Mouse (Mus musculus): ENCODE results near the gene Nupl1.

Gene Nupl1

DNA sequence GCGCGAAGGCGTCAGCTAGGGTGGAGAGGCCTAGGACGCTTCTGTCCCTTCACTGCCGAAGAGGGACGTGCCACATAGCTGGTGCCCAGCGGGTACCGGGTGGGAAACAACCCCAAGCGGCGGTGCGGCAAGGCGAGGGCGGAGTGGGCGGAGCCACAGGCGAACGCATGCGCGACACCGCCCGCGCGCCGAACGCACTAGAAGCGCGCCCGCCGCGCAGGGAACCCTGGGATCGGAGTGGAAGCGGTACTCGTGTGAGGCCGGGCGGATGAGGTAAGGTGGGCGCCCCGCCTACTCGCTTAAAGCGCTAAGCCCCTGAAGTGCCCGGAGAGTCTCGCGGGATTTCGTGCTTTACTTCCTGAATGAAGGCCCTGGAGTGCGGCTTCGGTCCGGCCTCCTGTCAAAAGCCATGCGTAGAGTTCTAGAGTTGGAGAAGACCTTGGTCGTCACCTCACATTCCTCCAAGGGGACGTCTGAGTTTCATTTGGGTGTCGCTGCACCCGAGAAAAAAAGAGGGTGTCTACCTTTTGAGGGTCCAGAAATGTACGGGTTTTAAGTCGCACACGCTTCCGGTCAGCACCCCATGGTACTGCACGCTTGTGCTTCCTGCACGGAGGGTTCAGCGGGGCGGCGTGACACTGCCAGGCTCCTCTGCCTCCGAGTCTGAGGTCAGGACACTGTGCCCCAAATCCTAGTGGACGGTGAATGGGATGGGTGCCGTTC, at the start of gene Nupl1, which contains the start of gene Gm49336:
Nupl1 (minus strand) TSS at position 151 of the 723 bp plus-strand sequence.
Gm49336 (minus strand) TSS at position 227 of the 723 bp plus-strand sequence.
- DNase-seq, result peak; percentile 98

DNA sequence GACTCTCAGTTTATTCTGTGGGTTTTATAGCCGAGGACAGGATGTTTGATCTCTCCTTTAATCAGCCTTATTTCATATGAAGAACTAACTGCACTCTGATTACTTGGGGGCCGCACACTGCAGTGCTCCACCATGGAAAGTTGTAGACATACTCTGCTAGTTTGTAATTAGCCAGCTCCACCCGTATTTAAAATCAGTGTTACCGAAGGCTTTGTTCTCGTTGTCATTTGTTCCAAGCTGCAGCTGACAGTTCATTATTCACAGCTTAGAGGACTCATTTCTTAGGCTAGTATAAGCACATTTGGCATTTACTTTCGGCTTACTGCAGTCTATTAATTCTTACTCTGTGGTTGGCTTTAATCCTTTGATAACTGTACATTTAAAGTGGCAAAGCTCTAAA, 49.8 kb upstream of the Nupl1 start:
- DNase-seq, result no peak

DNA sequence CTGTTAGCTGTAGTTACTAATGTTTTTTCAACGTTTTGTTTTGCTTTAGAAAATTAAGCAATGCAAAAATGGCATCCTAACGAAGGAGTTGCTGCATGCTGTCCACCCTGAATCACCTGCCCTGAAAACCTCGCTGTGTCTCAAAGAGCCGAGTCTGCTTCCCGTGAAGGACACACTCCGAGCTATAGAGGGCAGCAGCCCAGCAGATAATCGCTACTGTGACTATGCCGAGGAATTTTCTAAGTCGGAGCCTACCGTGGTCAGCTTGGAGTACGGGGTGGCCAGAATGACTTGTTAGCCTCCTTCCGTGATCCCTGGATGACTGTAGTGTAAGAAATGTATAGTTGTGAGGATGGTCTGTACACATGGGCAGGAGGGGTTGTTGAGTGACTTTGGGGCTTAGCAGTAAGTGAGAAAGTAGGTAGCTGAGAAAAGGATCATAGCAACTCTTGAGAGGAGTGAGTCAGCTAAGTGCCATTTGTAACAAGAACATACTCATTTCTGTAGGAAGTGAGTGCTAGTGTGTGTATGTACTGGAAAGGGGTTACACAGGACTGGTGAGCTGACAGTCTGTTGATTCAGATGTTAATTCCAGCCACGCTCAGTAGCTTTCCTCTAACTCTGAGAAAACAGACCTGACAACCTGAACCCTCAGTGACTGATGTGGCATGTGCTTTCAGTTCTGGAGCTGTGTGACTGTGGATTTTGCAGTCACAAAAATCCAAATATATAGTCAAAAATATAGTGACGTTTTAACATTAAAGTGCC, 49.2 kb upstream of the Nupl1 start:
- DNase-seq, result no peak

DNA sequence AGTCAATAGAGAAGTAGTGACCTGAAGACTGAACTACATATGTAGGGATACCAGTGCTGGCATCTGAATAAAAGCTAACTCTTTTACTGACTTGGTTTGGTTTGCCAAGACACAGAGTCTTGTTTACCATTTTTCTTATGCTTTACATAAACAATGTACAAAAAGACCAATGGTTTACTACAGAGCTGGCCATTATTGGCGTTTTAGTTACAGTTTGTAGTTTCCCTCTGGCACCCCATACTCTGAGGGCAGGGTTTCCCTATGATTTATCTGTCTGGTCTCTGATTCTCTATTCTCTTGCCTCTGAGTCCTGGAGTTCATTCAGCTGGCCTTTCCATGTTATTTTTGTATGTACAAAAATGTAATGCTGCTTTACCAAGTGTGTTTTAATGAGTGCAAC, 44.3 kb upstream of the Nupl1 start:
- DNase-seq, result no peak

DNA sequence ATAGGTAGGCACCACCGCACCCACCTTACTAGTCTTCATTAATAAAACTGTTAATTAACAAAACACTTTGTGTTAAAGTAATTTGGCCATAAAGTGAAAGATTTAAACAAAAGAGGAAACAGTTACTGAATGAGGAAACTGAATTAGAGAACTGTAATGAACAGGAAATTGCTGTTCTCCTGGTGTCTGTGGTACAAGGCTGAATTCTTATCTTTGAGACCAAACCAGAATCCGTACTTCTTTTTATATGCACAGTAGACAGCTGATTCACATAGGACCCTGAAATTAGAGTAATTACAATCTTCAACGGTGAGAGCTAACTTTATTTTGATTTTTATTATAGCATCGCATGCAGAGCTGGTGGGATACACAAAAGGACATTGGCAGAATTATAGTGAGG, 39.1 kb upstream of the Nupl1 start:
- no peak for DNase-seq

DNA sequence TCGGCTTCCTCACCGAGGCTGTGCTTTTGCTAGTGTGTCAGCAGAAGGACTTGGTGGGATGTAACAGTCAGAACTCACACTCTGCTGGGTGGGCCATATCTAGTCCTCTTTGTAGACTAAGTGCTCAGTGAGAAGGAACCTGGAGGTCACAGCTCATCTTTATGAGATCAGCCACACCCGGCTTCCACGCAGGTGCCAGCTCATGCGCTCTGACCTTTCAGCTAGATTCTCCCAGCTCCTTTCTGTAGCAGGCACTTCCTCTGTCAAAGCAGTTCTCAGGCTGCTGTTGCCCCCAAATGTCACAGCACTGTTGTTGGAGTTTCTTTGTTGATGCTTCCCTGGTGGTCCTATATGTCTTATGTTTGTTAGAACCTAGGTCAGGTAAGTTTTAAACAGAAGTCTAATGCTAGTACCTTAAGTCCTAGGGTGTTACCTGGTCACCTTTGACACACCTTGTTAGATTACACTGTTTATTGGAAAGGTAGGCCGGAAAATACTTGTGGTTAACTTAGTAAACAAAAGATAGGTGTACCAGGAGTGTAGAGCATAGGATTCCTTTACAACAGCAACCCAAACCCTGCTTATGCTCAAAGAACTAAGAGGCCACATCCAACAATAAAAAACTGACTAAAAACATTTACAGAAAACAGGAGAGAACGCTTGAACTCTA, 35.1 kb upstream of the Nupl1 start:
- no peak for DNase-seq

DNA sequence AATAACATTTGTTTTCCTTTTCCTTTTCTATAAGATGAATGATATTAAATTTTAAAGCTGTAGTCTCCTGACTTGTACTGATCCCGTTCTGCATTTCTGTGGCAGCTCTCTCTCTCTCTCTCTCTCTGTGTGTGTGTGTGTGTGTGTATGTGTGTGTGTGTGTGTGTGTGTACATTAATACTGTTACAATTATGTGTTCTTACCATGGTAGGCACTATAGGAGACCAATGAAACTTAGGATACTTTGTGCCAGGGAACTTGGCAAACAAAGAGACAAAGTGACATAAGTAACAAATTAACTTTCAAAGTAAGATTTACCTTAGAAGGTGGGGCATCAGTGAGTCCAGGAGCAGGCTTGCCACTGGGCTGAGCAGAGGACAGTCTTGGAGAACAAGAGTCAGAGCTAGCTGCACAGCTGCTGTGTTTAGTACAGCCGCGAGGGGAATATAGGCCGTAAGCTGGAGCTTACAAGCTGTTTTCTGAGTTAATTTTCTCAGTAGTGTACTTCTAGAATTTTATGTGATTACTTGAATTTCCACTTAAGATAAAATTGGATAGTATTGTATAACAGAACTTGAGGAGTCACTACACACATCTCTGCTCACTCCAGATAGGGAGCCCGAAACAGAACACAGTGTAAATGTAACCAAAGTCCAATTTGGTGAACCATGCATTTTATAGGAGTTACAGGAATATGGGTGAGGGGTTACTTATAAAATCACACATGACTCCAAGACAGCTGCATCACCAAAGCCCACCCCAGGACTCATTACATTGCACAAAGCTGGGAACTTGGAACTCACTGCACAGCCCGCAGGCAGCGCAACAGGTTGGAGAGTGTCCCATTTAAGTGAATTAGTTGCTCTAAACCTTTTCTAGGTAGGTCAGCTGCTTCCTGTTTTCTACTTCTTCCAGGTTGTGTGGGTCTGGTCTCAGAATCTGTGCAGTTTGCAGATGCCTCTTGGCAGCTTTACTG, 24.4 kb upstream of the Nupl1 start:
- no peak for DNase-seq

DNA sequence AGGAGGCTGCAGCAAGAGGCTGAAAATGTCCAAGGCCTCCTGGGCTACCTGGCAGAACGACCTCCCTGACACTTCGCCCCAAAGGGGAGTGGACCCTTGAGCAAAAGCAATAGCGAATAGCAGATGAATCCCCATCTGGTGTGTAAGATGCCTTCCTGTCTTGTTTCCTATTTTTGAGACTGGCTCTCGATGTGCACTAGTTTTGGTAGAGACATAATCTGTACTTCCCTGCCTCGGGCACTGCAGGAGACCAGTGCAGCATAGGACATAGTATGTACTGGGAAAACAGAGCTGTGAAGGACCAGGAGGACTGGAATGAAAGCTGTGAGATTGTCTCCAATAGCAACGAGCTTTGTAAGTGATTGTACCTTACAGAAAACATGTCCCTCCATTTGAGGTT, 22.1 kb upstream of the Nupl1 start:
- no peak for DNase-seq

DNA sequence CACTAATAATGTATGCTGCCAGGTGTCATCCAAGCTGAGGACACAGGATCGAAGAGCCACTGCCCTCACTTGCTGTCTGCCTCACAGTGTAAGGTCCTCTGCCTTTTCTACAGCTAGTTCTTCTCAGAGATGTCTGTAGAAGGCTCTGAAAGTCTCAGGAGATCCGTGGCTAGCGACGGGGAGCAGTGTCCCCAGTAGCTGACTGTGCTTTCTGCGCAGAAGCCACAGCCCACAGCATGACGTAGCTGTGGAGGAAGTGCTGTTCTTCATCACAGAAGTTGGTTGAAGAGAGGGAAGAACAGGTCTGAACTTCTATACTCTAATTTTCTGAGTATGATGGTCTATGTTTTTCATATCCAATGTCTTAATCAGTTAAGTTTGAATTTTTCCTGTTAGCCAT, 18.1 kb upstream of the Nupl1 start:
- DNase-seq, result peak; percentile 26 to 37

DNA sequence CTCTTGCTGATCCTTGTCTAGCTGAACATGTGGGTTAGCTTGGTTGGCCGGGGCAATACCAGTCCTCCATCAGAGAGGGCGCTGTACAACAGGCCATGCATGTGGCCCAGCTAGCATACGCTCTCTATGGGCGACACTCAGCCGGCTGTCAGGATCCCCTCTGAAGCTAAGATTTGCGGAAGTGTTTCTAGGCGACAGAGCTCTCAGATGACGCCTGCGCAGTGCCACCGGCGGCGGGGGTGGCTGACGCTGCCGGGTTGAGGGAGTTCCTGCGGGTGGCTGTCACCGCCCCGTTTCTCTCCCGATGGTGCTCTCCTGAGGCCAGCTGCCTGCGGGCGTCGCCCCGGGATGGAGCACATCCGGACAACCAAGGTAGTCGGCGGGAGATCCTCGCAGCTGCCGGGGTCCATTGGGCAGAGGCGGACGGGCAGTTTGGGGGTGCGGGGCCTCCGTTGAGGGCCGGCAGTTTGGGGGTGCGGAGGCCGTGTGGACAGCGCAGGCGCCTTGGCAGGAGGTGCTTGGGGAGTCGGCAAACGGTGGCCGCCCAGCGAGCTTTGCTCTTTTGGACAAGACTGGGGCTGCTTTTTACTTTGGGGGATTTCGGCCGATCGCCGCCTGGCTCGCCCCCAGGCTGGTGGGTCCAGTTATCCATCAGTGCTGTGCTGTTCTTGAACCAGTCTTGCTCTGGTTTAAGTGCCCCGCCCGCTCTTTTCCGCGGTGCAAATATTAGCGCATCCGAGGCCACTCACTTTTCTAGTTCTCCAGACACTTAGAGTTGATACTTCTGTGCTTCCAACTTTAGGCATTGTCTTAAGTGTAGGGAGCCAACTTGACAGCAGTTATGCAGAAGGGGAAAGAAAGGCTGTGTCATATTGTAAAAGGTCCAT, 14.0 kb upstream of the Nupl1 start, which contains the start of gene Mtmr6:
Mtmr6 (plus strand) TSS at position 239 of the 887 bp plus-strand sequence.
- peak; percentile 87 to 92 for DNase-seq

DNA sequence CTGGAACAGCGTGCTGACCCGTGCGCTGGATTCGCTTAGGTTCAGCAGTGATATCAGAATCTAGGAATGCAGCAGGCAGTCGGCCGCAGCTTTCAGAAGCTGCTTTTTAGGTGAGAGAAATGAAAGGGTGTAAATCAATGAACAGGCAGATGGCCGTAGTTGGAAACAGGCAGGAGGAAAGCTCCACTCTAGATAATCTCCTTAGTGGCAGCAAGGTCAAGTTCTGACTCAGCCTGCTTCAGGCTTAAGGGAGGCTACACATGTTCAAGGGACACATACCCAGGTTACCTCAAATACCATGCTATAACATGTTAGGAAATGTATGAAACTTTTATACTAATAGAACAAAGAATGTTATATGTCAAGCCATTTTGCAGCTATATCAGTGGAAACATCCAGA, 11.1 kb upstream of the Nupl1 start:
- DNase-seq, result no peak

DNA sequence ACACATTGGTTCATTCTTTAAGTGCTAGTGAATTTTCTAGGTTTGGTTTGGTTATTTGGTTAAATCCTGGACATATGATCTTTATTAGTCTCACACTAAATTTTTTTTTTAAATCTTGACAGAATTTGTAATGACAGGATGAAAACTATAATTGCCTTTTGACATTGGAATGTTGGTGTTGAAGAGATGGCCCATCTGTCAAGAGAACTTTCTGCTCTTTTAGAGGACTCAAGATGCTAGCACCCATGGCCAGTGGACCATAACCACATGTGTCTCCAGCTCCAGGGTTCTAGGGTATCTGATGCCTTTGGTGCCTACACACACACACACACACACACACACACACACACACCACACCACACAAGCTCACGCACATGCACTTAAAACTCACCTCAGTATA, 6.6 kb upstream of the Nupl1 start:
- DNase-seq, result no peak

DNA sequence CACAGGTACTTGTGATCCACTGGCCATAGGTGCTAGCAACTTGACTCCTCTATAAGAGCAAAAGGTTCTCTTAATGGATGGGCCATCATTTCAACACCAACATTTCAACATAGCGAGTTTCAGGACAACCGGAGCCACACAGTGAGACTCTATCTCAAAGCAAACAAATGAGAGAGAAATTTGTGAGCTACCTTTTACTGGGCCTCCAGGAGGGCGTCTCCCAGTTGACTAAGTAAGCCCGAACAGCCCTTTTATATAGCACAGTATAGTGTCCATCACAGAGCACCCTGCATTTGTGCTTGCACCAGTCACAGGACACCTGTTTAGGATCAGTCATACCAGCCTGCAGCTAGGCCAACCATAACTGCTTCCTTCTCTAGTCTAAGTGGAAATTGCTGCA, 5.9 kb upstream of the Nupl1 start:
- no peak for DNase-seq

DNA sequence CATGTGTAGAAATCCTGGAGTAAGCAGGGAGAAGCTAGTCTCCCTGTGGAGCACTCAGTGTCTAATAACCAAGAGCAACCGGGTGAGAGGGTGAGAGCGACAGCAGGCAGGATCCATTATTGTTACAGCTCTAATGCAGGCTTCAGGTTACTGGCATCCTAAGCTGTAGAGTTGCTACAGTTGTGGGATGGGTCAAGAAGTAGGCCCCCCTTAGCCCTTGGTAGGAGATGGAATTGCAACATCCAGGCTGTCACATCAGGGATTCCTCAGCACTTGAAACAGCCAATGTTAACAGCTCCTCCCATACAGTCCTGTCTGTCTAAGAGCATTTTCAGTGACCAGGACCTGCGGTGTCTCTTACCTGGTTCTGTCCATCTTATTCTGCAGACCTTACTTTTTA, 5.1 kb upstream of the Nupl1 start:
- no peak for DNase-seq

DNA sequence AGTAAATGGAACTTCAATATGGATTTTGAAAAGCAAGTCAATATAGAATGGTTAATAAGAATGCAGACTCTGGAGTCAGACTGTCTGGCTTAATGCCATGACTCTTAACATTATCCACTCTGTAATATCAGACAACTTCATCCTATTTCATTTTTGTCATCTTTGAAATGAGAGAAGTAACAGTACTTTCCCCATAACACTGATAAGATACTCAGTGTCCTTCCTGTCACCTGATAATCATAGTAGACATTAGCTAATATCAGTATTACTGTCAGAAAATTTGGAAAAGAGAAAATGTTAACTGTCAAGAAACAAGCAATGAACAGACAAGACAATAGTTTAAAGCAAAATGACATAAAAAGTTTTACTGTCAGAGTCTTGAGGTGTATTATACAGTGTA, 3.5 kb upstream of the Nupl1 start:
- DNase-seq, result no peak

DNA sequence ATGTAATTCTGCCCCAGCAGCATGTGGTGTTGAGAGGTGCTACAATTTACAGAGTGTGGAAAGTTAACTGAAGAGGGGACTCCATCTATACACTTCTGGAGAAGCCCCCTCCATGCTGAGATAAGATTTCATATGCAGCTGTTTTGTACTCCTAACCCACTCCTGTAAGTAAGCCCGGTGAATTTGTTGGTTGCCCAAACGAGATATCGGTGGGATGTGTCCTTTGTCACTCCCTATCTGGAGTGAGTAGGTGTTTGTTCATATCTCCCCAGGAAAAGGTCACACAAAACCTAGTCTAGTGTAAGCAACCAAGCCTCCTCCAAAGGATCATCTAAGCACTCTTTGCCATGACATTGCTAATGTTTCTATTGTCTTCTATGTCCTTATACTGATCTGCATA, 2.2 kb upstream of the Nupl1 start:
- no peak for DNase-seq

DNA sequence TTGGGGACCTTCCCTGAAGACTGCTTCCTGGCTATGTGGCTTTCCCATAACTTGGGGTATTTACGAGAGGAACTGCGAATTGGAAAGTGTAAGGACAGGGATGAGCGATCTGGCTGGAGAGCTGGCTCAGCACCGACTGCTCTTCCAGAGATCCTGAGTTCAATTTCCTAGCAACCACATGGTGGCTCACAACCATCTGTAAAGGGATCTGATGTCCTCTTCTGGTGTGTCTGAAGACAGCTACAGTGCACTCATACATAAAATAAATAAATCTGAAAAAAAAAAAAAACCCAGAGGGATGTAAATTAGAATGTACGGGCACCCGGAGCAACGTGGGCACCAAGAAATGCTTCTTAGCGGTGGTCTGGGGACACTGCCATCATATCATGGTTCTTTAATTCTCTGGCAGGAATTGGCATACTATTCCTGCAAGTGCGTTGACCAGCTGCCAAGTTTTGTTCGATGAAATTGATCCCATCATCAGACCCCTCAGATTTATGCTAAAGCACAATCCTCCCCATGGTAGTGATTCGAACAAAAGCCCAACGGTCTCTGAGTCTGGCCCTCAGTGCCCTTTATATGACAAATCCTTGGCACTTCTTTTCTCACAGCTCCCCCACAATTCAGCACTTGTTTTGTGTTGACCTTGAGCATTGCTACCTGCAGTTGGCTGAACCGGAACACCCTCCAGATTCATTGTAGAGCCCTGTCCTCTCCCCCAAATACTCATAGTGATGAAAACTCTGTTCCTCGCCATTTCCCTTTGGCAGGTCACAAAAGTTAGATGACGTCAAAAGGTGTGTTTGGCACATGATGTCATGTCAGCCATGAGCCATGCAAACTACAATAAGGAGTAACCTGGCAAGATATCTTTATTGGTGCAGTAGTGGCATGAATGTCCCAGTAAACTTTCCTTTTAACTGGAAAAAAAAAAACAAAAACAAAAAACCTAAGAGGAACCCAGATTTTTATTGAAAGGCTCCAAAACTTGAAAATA, 1.1 kb upstream of the Nupl1 start:
- no peak for DNase-seq

DNA sequence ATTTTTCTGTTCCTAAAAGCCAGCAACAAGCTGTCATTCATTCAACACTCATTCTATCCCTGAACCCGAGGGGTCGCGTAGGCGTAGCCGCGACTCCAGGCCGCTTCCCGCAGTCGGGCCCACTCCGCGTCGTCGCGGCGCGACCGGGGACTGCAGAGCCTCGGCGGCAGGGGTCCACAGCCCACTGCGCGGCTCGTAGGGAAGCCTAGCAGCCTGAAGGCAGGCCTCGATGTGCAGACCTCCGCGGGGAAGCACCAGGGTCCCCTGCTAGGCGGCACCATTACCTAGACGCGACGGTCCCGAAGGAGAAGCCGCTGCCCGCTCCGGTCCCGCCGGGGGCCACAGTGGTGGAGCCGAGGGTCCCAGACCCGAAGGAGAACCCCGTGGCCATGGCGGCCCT, 352 bp downstream of the Nupl1 start:
- DNase-seq, result no peak

DNA sequence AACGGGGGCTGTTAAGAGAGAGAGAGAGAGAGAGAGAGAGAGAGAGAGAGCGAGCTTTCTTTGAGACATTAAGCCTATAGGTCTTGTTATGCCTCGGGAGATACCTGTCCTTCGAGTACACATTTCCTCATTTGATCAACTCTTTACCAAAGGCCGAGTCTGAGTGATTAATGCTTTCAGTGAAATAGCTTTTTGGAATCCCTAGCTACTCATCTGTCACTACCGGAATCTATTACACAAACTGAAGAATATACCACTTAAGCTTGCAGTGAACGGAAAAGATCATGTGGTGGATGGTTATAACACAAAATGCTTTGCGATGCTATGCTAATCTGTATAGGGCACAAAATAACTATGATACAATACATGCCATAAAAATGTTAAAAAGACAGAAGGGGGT, 865 bp downstream of the Nupl1 start:
- DNase-seq, result no peak

DNA sequence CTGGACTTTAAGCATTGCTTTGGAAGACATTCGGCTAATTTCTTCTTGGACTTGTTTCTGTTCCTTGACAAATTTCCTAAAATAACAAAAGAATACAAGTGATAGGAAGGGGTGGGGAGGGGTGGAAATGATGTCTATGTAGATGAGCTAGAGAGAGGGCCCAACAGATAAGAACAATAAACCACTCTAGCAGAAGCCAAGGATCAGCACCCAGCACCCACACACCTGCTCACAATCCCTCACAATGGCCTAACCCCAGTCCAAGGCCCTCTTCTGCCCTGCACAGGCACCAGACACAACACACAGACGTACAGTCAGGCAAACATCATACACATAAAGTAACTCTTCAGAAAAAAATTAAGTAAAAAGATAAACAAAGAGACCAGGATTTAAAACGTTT, 12.7 kb downstream of the Nupl1 start:
- DNase-seq, result no peak

Measured in thymus, adult 18-20 months (tissue).